Mouse (Mus musculus) hindbrain, embryonic 11.5 days (tissue): ENCODE data around the gene Sars2. TPM values are rescaled to one million over a fixed set of nuclear protein-coding genes. Genes with fewer than 3 reads are reported as not detected.
A peak's percentile ranks its signal among the peaks of the same experiment; 100 is the strongest.

Source experiments
- ATAC-seq: fragments of 200-750 bp; cut with Nextera tagmentation; 2 replicates; pipeline ENCODE4 v1.8.0; 2017; ENCODE audit warnings: mild to moderate bottlenecking, moderate TSS enrichment, moderate library complexity; ENCODE audit not compliant: low FRiP score
- DNase-seq: peaks from one replicate; pipeline ENCODE4 v3.0.0-alpha.2; 2015; ENCODE audit warnings: low spot score
- H3K27ac ChIP-seq: fragments of 300-500 bp; sonication (generic); 2 replicates; pipeline ENCODE4 v1.5.1; 2014; ENCODE audit warnings: mild to moderate bottlenecking, low read depth, low read length
- H3K27me3 ChIP-seq: fragments of 300-500 bp; sonication (generic); 2 replicates; pipeline ENCODE4 v1.6.1; 2014; ENCODE audit warnings: mild to moderate bottlenecking, low read length, moderate library complexity, mixed read lengths; ENCODE audit not compliant: control insufficient read depth, insufficient read depth
- H3K36me3 ChIP-seq: fragments of 300-500 bp; sonication (generic); 2 replicates; pipeline ENCODE4 v1.6.1; 2014; ENCODE audit warnings: mild to moderate bottlenecking, low read length, moderate library complexity, mixed read lengths; ENCODE audit not compliant: control insufficient read depth, insufficient read depth
- H3K4me1 ChIP-seq: fragments of 300-500 bp; sonication (generic); replicated peaks from 2 replicates; pipeline ENCODE4 v1.6.1; 2014; ENCODE audit warnings: low read length, mixed read lengths; ENCODE audit not compliant: control insufficient read depth, insufficient read depth
- H3K4me2 ChIP-seq: fragments of 300-500 bp; sonication (generic); replicated peaks from 2 replicates; pipeline ENCODE4 v1.6.1; 2014; ENCODE audit warnings: mild to moderate bottlenecking, low read depth, low read length
- H3K4me3 ChIP-seq: fragments of 300-500 bp; sonication (generic); 2 replicates; pipeline ENCODE4 v1.5.1; 2014; ENCODE audit warnings: low read depth, low read length
- H3K9ac ChIP-seq: fragments of 300-500 bp; sonication (generic); 2 replicates; pipeline ENCODE4 v1.6.1; 2014; ENCODE audit warnings: low read depth, low read length
- H3K9me3 ChIP-seq: fragments of 300-500 bp; sonication (generic); 2 replicates; pipeline ENCODE4 v1.6.1; 2016; ENCODE audit warnings: low read length; ENCODE audit not compliant: control insufficient read depth
- WGBS: fragments of 180-500 bp; shearing (Covaris S2); extraction: QIAGEN DNeasy Blood & Tissue Kit; methylation state at CpG from one replicate; pipeline ENCODE4 v1.1.7; 2014; 5-methylcytosine and 5-hydroxymethylcytosine counted together
- polyA plus RNA-seq: library from polyadenylated mRNA; unstranded; fragments of >200 nt; fragmentation: Nextera tagmentation; extraction: Ambion mirVana; gene quantifications from 2 replicates; pipeline ENCODE4 v1.2.1, GENCODE M21; 2014

Sars2 gene
- polyA plus RNA-seq, 1 experiment from 2014 or later, result 27.2 TPM

- H3K36me3 ChIP-seq, result no peaks in the 10 kb centered on the region
- WGBS, result 61% methylated on average over 3 of the region's 3 CpGs
- H3K27ac ChIP-seq, result no peak overlapping the region
- DNase-seq (no peak), ATAC-seq (no peak)
- no peaks in the 10 kb centered on the region for H3K27me3 ChIP-seq
- no peaks in the 10 kb centered on the region for H3K9me3 ChIP-seq
- no peak overlapping the region for H3K4me3 ChIP-seq
- no peak overlapping the region for H3K4me2 ChIP-seq
- H3K4me1 ChIP-seq, result no peaks in the 10 kb centered on the region
- H3K9ac ChIP-seq, result no peak overlapping the region
Observed at GRCm38 (mm10) chr7:28720753-28721537, 20.8 kb upstream of the Sars2 start.

- H3K27ac ChIP-seq, result no peak overlapping the region
Observed at GRCm38 (mm10) chr7:28722079-28722478, 19.7 kb upstream of the Sars2 start.

DNA sequence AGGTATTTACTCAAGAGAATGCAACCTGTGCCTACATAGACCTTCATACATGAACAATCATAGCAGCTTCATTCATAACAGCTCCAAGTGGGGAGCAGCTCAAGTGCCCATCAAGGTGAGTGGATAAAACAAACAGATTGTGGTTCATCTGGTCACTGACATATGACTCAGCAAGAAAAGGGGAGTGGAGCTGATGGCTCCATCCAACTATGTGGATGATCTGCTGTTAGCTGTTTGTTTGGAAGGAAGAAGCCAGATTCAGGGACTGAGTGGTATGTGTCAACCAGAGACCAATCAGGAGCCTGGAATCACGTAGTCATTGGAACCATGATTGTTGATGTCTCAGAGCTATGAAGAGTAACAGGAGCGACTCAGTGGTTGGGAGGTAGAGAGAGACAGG, 17.2 kb upstream of the Sars2 start:
- Histone ChIP-seq H3K9ac (no peak overlapping the region), H3K27ac (no peak overlapping the region), H3K4me3 (no peak overlapping the region), H3K4me1 (no peaks in the 10 kb centered on the region), H3K36me3 (no peaks in the 10 kb centered on the region), H3K4me2 (no peak overlapping the region), H3K27me3 (no peaks in the 10 kb centered on the region), H3K9me3 (no peaks in the 10 kb centered on the region)
- WGBS, result 94% methylated on average over 2 of the region's 2 CpGs
- DNase-seq (no peak), ATAC-seq (no peak)

More at GRCm38 (mm10) chr7:28722079-28722478, 19.7 kb upstream of the Sars2 start:
- DNase-seq (no peak), ATAC-seq (no peak)
- no peaks in the 10 kb centered on the region for H3K4me1 ChIP-seq
- no peak overlapping the region for H3K4me3 ChIP-seq
- WGBS, result 92% methylated on average over 7 of the region's 7 CpGs
- H3K36me3 ChIP-seq, result no peaks in the 10 kb centered on the region
- no peak overlapping the region for H3K9ac ChIP-seq
- H3K9me3 ChIP-seq, result no peaks in the 10 kb centered on the region
- H3K4me2 ChIP-seq, result no peak overlapping the region
- H3K27me3 ChIP-seq, result no peaks in the 10 kb centered on the region

DNA sequence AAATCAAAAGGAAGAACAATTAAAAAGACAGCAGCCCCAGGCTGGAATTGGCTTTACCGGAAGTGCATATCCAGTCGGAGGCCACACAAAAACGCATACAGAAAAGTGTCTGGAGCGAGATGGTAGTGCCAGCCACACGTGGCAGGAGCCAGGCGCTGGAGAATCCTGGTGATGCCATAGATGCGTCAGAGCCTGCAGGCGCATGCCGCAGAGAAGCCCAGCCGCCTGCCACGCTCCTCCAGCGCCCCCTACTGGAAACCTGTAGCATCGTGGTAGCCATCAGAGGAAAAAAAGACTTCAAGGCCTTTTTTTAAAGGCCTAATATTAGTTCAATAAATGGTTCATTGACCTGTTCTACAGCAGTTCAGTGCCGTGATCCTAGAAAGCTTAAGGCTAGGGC, 15.2 kb upstream of the Sars2 start:
- ATAC-seq (no peak), DNase-seq (peak; percentile 87)
- no peak overlapping the region for H3K4me3 ChIP-seq
- H3K27me3 ChIP-seq, result no peaks in the 10 kb centered on the region
- H3K9ac ChIP-seq, result no peak overlapping the region
- H3K36me3 ChIP-seq, result no peaks in the 10 kb centered on the region
- no peak overlapping the region for H3K4me2 ChIP-seq
- H3K9me3 ChIP-seq, result no peaks in the 10 kb centered on the region; the same call in 1 of the 2 replicates
- 8% methylated on average over 14 of the region's 14 CpGs for WGBS
- no peaks in the 10 kb centered on the region for H3K4me1 ChIP-seq
- H3K27ac ChIP-seq, result no peak overlapping the region

DNA sequence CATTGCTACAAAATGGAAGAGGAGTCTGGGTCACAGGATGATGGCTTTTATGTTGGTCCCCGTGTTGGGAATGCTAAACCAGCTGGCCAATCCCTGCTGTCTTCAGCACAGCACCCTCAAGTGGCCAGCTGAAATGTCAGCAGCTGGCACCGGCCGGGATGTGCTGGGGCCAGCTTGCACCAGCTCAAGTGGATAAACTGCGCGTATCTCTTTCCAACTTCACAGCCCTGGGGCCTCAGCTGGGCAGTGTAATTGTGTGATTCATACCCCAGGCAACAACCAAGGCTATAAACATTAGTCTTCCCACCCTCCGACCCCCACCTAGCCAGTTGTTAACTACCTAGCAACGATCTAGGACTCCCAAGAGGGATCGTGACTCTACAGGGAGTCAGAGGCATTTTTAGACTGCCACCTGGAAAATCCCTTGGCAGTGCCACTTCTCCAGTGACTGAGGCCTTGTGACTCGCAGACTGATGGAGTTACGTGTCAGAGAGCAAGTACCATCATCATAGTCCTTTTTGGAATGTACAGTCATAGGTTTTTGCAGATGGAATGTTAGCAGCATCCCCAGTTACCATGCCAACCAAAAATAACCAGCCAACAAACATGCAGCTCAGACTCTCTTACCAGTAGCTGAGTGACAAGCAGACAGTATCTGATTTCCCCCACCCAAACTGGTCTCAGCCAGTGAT, 14.0 kb upstream of the Sars2 start:
- DNase-seq, result peak; percentile 52

DNA sequence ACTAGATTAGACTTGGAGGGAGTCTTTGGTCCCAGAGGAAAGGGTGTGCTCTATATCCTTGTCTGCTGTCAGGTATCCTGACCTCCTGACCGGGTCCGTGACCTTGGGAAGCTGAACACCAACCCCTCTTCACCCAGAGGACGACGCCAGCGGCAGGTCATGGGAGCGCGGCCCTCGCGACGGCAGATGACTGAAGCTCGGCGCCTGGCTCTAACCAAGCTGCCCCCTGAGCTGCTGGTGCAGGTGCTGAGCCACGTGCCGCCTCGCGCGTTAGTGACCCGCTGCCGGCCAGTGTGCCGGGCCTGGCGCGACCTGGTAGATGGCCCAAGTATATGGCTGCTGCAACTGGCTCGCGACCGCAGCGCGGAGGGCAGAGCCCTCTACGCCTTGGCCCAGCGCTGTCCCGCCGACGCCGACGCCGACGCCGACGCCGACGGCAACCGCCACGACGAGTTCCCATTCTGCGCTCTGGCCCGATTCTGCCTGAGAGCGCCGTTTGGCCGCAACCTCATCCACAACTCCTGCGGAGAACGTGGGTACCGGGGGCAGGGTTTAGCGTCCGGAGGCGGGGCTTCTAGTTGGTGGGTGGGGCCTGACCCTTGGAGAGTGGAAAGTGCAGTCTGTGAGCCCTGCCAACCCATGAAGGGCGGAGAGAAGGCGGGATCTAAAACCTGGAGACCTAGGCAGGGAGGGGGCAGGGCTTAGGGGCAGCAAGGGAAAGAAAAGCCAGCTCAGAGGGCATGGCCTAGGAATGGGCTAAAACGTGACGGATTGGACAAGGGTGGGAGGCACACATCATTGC, 9.2 kb upstream of the Sars2 start:
- Histone ChIP-seq H3K4me3 (peak overlapping the region; percentile 30), H3K9ac (peak overlapping the region; percentile 25; the same call in 1 of the 2 replicates), H3K27me3 (peaks cover 4% of the 10 kb centered on the region; the same call in 1 of the 2 replicates), H3K27ac (no peak overlapping the region), H3K4me2 (peak overlapping the region; percentile 64), H3K4me1 (no peaks in the 10 kb centered on the region; the same call in 1 of the 2 replicates), H3K36me3 (no peaks in the 10 kb centered on the region), H3K9me3 (no peaks in the 10 kb centered on the region; the same call in 1 of the 2 replicates)
- WGBS, result 3% methylated on average over 55 of the region's 58 CpGs
- peak; percentile 83 for DNase-seq
- peak; percentile 80 for ATAC-seq

More for the DNA sequence above, 14.0 kb upstream of the Sars2 start:
- no peak overlapping the region for H3K27ac ChIP-seq
- no peak overlapping the region for H3K9ac ChIP-seq
- H3K4me1 ChIP-seq, result no peaks in the 10 kb centered on the region; the same call in 1 of the 2 replicates
- no peaks in the 10 kb centered on the region for H3K36me3 ChIP-seq
- no peak overlapping the region for H3K4me2 ChIP-seq
- H3K27me3 ChIP-seq, result peaks cover 4% of the 10 kb centered on the region; the same call in 1 of the 2 replicates
- H3K4me3 ChIP-seq, result no peak overlapping the region
- H3K9me3 ChIP-seq, result no peaks in the 10 kb centered on the region; the same call in 1 of the 2 replicates
- peak; percentile 33; the same call in 1 of the 2 replicates for ATAC-seq
- WGBS, result 57% methylated on average over 10 of the region's 10 CpGs

DNA sequence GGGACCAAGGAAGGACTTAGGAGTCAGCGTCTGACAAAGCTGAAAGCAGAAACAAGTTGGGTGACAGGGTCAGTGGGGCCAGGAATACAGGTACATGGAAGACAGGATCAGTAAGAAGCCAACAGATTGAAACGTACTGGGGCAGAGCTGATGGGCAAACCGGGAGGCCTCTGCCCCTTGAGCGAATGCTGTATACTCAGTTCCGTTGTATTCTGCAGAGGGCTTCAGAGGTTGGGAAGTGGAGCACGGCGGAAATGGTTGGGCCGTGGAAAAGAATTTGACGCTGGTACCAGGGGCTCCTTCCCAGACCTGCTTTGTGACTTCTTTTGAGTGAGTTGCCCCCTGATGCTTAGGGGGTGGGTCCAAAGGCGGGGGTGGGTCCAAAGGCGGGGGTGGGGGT, 8.6 kb upstream of the Sars2 start:
- Histone ChIP-seq H3K9ac (no peak overlapping the region), H3K4me3 (peak overlapping the region; percentile 30), H3K9me3 (no peaks in the 10 kb centered on the region; the same call in 1 of the 2 replicates), H3K27me3 (peaks cover 4% of the 10 kb centered on the region; the same call in 1 of the 2 replicates), H3K36me3 (no peaks in the 10 kb centered on the region), H3K4me1 (no peaks in the 10 kb centered on the region; the same call in 1 of the 2 replicates), H3K4me2 (peak overlapping the region; percentile 64), H3K27ac (no peak overlapping the region)
- ATAC-seq (0 out of 2 replicates have a peak, but pooled peaks have one; percentile 18), DNase-seq (no peak)
- WGBS, result 10% methylated on average over 11 of the region's 11 CpGs

DNA sequence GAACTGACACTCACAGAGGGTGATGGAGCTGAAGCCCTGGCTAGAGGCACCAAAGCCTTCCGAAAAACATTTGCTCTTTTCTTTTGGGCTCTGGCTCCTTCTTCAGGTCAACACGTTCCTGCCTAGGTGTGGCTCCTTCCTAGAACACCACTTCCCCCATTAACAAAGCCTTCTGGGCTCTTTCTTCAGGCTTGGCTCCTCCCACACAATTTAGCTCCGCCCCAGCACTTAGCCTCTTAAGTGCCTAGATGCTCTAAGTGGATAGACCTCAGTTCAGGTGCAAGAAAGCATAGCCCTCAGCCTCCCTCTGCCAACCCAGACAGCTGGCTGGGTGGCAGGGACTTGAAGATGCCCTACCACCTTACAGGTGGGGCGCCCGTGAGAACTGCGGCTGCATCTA, 6.1 kb upstream of the Sars2 start:
- no peaks in the 10 kb centered on the region; the same call in 1 of the 2 replicates for H3K9me3 ChIP-seq
- WGBS, result 81% methylated on average over 6 of the region's 6 CpGs
- ATAC-seq (no peak), DNase-seq (no peak)
- H3K27me3 ChIP-seq, result peaks cover 4% of the 10 kb centered on the region; the same call in 1 of the 2 replicates
- H3K4me1 ChIP-seq, result no peaks in the 10 kb centered on the region; the same call in 1 of the 2 replicates
- no peak overlapping the region for H3K9ac ChIP-seq
- no peaks in the 10 kb centered on the region for H3K36me3 ChIP-seq
- H3K27ac ChIP-seq, result no peak overlapping the region
- H3K4me3 ChIP-seq, result no peak overlapping the region
- H3K4me2 ChIP-seq, result no peak overlapping the region
